Mouse (Mus musculus): ENCODE results near the gene Ak6.

GRCm38 (mm10) chr13:100612251-100612650, 38.5 kb upstream of the Ak6 start:
- no peak for TF ChIP-seq POLR2A (IDR thresholded peaks at IDR 0.05; ENCODE audit: insufficient read depth, low read length)
- no peak for TF ChIP-seq CTCF (IDR thresholded peaks at IDR 0.05; ENCODE audit: low read depth, low read length)
- TF ChIP-seq EP300 (IDR thresholded peaks at IDR 0.05; ENCODE audit: insufficient read depth, low read depth, low read length), result no peak
